Mouse (Mus musculus) right cerebral cortex, adult 18-20 months (tissue): ENCODE measurements at regions not wholly inside any gene's neighbourhood (a gene's known extent, or its start where the extent isn't known, plus 50 kb on each side); places are given as distances from the start of the nearest gene placed in this dataset.

Source experiments
- DNase-seq: peaks from one replicate; pipeline ENCODE4 v3.0.0; 2022; ENCODE audit warnings: mixed read lengths

- DNase-seq: no peak
These were observed 114.4 kb upstream of the Tmc1 start for GRCm38 (mm10) chr19:21068381-21068780.

- DNase-seq: no peak
These were observed 112.6 kb upstream of the Tmc1 start for GRCm38 (mm10) chr19:21066432-21067113.

- peak; percentile 45 for DNase-seq
These were observed 110.9 kb upstream of the Tmc1 start for GRCm38 (mm10) chr19:21064902-21065301.

GRCm38 (mm10) chr19:21053597-21054544 lies 99.9 kb upstream of the Tmc1 start:
- no peak for DNase-seq

GRCm38 (mm10) chr19:21052771-21053170 lies 98.8 kb upstream of the Tmc1 start:
- no peak for DNase-seq

GRCm38 (mm10) chr19:21051872-21052271 lies 97.9 kb upstream of the Tmc1 start:
- DNase-seq: no peak

GRCm38 (mm10) chr19:21050994-21051721 lies 97.2 kb upstream of the Tmc1 start:
- DNase-seq: no peak

GRCm38 (mm10) chr19:21049301-21049700 lies 95.3 kb upstream of the Tmc1 start:
- no peak for DNase-seq

- no peak for DNase-seq
These were observed 91.6 kb upstream of the Tmc1 start for GRCm38 (mm10) chr19:21045565-21045964.

GRCm38 (mm10) chr19:21043958-21044357 lies 90.0 kb upstream of the Tmc1 start:
- no peak for DNase-seq

GRCm38 (mm10) chr19:21042536-21042935 lies 88.5 kb upstream of the Tmc1 start:
- no peak for DNase-seq

- DNase-seq: no peak
These were observed 83.6 kb upstream of the Tmc1 start for GRCm38 (mm10) chr19:21037448-21038077.

GRCm38 (mm10) chr19:21036507-21037425 lies 82.8 kb upstream of the Tmc1 start:
- no peak for DNase-seq

- DNase-seq: no peak
These were observed 81.5 kb upstream of the Tmc1 start for GRCm38 (mm10) chr19:21035505-21035904.

GRCm38 (mm10) chr19:21033991-21034390 lies 80.0 kb upstream of the Tmc1 start:
- no peak for DNase-seq

- no peak for DNase-seq
These were observed 78.6 kb upstream of the Tmc1 start for GRCm38 (mm10) chr19:21032558-21032957.

- no peak for DNase-seq
These were observed 77.8 kb upstream of the Tmc1 start for GRCm38 (mm10) chr19:21031768-21032308.

GRCm38 (mm10) chr19:21030971-21031370 lies 77.0 kb upstream of the Tmc1 start:
- DNase-seq: no peak

- DNase-seq: no peak
These were observed 75.0 kb upstream of the Tmc1 start for GRCm38 (mm10) chr19:21028981-21029380.

- DNase-seq: no peak
These were observed 58.4 kb upstream of the Tmc1 start for GRCm38 (mm10) chr19:21012391-21012790.

GRCm38 (mm10) chr19:21009607-21010006 lies 55.6 kb upstream of the Tmc1 start:
- no peak for DNase-seq
